Mouse (Mus musculus) hindbrain, embryonic 13.5 days (tissue): ENCODE measurements around the gene Ankub1. TPM values are rescaled to one million over a fixed set of nuclear protein-coding genes. Genes with fewer than 3 reads are reported as not detected.

Experiments
- ATAC-seq: fragments of 200-750 bp; cut with Nextera tagmentation; 2 replicates; pipeline ENCODE4 v1.8.0; 2017; ENCODE audit warnings: moderate TSS enrichment; ENCODE audit not compliant: low FRiP score
- H3K27ac ChIP-seq: fragments of 300-500 bp; sonication (generic); 2 replicates; pipeline ENCODE4 v1.5.1; 2015; ENCODE audit warnings: inconsistent platforms, mild to moderate bottlenecking, moderate library complexity
- H3K27me3 ChIP-seq: fragments of 300-500 bp; sonication (generic); 2 replicates; pipeline ENCODE4 v1.6.1; 2015; ENCODE audit warnings: mild to moderate bottlenecking, inconsistent platforms
- H3K36me3 ChIP-seq: fragments of 300-500 bp; sonication (generic); 2 replicates; pipeline ENCODE4 v1.6.1; 2015; ENCODE audit warnings: mild to moderate bottlenecking, inconsistent platforms
- H3K4me1 ChIP-seq: fragments of 300-500 bp; sonication (generic); replicated peaks from 2 replicates; pipeline ENCODE4 v1.6.1; 2015; ENCODE audit warnings: inconsistent platforms
- H3K4me2 ChIP-seq: fragments of 300-500 bp; sonication (generic); 2 replicates; pipeline ENCODE4 v1.6.1; 2015; ENCODE audit warnings: inconsistent platforms, mild to moderate bottlenecking, moderate library complexity
- H3K4me3 ChIP-seq: fragments of 300-500 bp; sonication (generic); 2 replicates; pipeline ENCODE4 v1.5.1; 2015; ENCODE audit warnings: mild to moderate bottlenecking, inconsistent platforms
- H3K9ac ChIP-seq: fragments of 300-500 bp; sonication (generic); 2 replicates; pipeline ENCODE4 v1.6.1; 2015; ENCODE audit warnings: mild to moderate bottlenecking, inconsistent platforms
- H3K9me3 ChIP-seq: fragments of 300-500 bp; sonication (generic); 2 replicates; pipeline ENCODE4 v1.6.1; 2016; ENCODE audit warnings: inconsistent platforms
- WGBS: fragments of 180-500 bp; shearing (Covaris S2); methylation state at CpG from one replicate; pipeline ENCODE4 v1.1.7; 2015; 5-methylcytosine and 5-hydroxymethylcytosine counted together
- polyA plus RNA-seq: library from polyadenylated mRNA; unstranded; fragments of >200 nt; fragmentation: Nextera tagmentation; extraction: Ambion mirVana; gene quantifications from 2 replicates; pipeline ENCODE4 v1.2.1, GENCODE M21; 2015

Ankub1 gene
- polyA plus RNA-seq, result 0.14 and 0.38 TPM in 2 replicates

GRCm38 (mm10) chr3:57692719-57693118 lies at the start of gene Ankub1:
Gene Ankub1 (minus strand): TSS chr3:57692799.
- no peak for ATAC-seq
- no peaks in the 10 kb centered on the region for H3K27me3 ChIP-seq
- WGBS, result 41% methylated on average over 2 of the region's 2 CpGs
- H3K9me3 ChIP-seq, result no peaks in the 10 kb centered on the region
- H3K4me1 ChIP-seq, result no peaks in the 10 kb centered on the region
- H3K36me3 ChIP-seq, result no peaks in the 10 kb centered on the region
- no peak within 1 kb of the TSS for H3K27ac ChIP-seq
- H3K4me2 ChIP-seq, result no peak within 1 kb of the TSS
- H3K9ac ChIP-seq, result no peak within 1 kb of the TSS
- H3K4me3 ChIP-seq, result no peak within 1 kb of the TSS

DNA sequence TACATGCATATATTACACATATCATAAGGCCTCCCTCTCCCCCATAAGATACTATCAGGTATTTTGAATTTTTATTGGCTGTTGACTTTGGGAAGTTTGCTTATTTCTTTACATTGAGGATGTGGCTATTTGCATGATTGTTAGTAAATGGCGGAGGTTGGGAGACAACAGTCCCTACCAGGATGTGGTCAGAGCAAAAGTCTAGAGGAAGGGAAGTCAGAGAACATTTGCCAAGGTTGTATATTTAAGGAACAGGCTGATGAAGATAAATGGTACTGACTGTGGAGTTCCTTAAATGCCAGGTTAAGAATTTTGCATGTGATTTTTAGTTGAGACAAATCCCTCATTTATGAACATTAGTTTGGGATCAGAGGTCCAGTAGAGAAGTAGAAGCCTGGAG lies 47.2 kb upstream of the Ankub1 start:
- H3K9ac ChIP-seq, result no peak overlapping the region
- no peak overlapping the region for H3K4me3 ChIP-seq
- H3K27me3 ChIP-seq, result no peaks in the 10 kb centered on the region
- no peaks in the 10 kb centered on the region for H3K36me3 ChIP-seq
- H3K4me1 ChIP-seq, result peaks cover 19% of the 10 kb centered on the region
- no peak for ATAC-seq
- no peaks in the 10 kb centered on the region for H3K9me3 ChIP-seq
- no peak overlapping the region for H3K27ac ChIP-seq
- no peak overlapping the region for H3K4me2 ChIP-seq
- 92% methylated on average over 1 of the region's 1 CpGs for whole genome bisulfite sequencing

- 2% methylated on average over 13 of the region's 13 CpGs for WGBS
Observed at GRCm38 (mm10) chr3:57736419-57737095, 44.0 kb upstream of the Ankub1 start.

GRCm38 (mm10) chr3:57735511-57736370 lies 43.1 kb upstream of the Ankub1 start, which contains the start of gene Rnf13:
Gene Rnf13 (plus strand): TSS chr3:57736062.
- peak within 1 kb of the TSS; percentile 84 for H3K9ac ChIP-seq
- peak within 1 kb of the TSS; percentile 81 for H3K4me2 ChIP-seq
- WGBS, result under 1% methylated on average over 59 of the region's 59 CpGs
- peaks cover 19% of the 10 kb centered on the region for H3K4me1 ChIP-seq
- H3K27me3 ChIP-seq, result no peaks in the 10 kb centered on the region
- peak; percentile 100 for ATAC-seq
- H3K4me3 ChIP-seq, result peak within 1 kb of the TSS; percentile 79
- H3K36me3 ChIP-seq, result no peaks in the 10 kb centered on the region
- H3K9me3 ChIP-seq, result no peaks in the 10 kb centered on the region
- H3K27ac ChIP-seq, result peak within 1 kb of the TSS; percentile 94

More at GRCm38 (mm10) chr3:57736419-57737095, 44.0 kb upstream of the Ankub1 start:
- no peak for ATAC-seq
- H3K27me3 ChIP-seq, result no peaks in the 10 kb centered on the region
- no peaks in the 10 kb centered on the region for H3K36me3 ChIP-seq
- peak overlapping the region; percentile 81 for H3K4me2 ChIP-seq
- H3K4me1 ChIP-seq, result peaks cover 19% of the 10 kb centered on the region
- peak overlapping the region; percentile 94 for H3K27ac ChIP-seq
- peak overlapping the region; percentile 84 for H3K9ac ChIP-seq
- no peaks in the 10 kb centered on the region for H3K9me3 ChIP-seq
- peak overlapping the region; percentile 79 for H3K4me3 ChIP-seq

DNA sequence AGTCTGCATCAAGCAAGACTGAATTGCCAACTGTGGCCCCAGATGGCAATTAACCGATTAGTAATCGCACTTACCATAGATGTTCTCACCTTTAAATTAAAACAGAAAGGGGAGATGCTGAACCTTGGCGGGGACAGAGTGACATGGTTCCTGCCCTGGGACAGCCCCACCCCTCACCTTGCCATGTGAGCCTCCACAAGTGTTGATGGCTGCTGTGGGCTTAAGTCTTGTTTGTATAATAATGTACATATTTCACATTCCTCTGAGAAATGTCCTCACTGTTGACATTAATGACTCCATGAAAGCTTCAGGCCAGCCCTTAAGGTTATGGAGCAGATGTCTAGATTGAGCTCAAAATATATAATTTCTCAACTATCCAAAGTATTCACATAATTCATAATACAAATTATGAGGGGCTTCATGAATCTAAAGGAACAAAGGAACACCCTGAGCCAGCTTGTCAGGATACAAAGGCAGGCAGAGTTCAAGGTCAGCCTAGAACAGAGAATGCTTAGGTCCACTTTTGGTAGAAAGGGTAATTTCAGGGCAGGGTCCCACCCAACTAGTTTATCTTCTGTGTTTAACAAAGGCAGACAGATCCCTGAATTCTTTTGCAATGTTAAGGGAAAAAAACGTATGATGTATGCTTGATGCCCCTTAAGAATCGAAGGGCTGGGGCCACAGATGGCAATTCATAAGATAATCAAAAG lies 39.8 kb upstream of the Ankub1 start:
- peaks cover 13% of the 10 kb centered on the region for H3K4me1 ChIP-seq
- no peaks in the 10 kb centered on the region for H3K36me3 ChIP-seq
- no peak overlapping the region for H3K27ac ChIP-seq
- no peak overlapping the region for H3K9ac ChIP-seq
- no peaks in the 10 kb centered on the region for H3K9me3 ChIP-seq
- WGBS, result 76% methylated on average over 5 of the region's 5 CpGs
- no peaks in the 10 kb centered on the region for H3K27me3 ChIP-seq
- H3K4me3 ChIP-seq, result no peak overlapping the region
- ATAC-seq, result no peak
- H3K4me2 ChIP-seq, result no peak overlapping the region

- no peaks in the 10 kb centered on the region for H3K4me1 ChIP-seq
- H3K9me3 ChIP-seq, result no peaks in the 10 kb centered on the region
- no peak overlapping the region for H3K9ac ChIP-seq
- no peak overlapping the region for H3K4me3 ChIP-seq
- H3K4me2 ChIP-seq, result no peak overlapping the region
- H3K27ac ChIP-seq, result no peak overlapping the region
- no peak for ATAC-seq
- H3K27me3 ChIP-seq, result no peaks in the 10 kb centered on the region
- WGBS, result 92% methylated on average over 6 of the region's 6 CpGs
- no peaks in the 10 kb centered on the region for H3K36me3 ChIP-seq
Observed at GRCm38 (mm10) chr3:57714151-57714550, 21.6 kb upstream of the Ankub1 start.

- Histone ChIP-seq H3K4me1 (no peaks in the 10 kb centered on the region), H3K27me3 (no peaks in the 10 kb centered on the region), H3K4me2 (no peak overlapping the region), H3K9me3 (no peaks in the 10 kb centered on the region), H3K36me3 (no peaks in the 10 kb centered on the region), H3K27ac (no peak overlapping the region), H3K9ac (no peak overlapping the region), H3K4me3 (no peak overlapping the region)
- 96% methylated on average over 9 of the region's 9 CpGs for WGBS
- ATAC-seq, result no peak
Observed at GRCm38 (mm10) chr3:57696779-57697178, 4.2 kb upstream of the Ankub1 start.

DNA sequence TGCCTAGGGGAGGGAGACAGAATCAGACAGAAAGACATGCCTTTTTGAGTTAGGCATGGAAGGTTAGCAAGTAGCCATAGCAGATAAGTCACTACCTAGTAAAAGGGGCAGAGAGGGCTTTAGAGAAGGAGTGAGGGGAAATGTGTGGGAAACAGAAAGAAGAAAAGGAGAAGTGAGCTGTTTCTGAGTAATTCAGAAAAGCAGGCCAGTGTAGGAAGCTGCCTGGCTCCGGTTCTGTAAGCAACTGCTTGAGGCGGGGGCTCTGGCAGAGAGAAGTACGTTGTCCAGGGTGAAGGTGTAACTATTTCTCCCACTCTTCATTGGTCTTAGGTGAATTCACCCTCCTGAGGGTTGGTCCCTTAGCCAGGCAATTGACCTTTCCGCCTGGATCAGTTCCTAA lies 3.6 kb upstream of the Ankub1 start:
- WGBS, result 91% methylated on average over 4 of the region's 4 CpGs
- no peaks in the 10 kb centered on the region for H3K4me1 ChIP-seq

GRCm38 (mm10) chr3:57691772-57692171 lies 827 bp downstream of the Ankub1 start:
- H3K9me3 ChIP-seq, result no peaks in the 10 kb centered on the region
- no peak overlapping the region for H3K4me3 ChIP-seq
- H3K4me1 ChIP-seq, result no peaks in the 10 kb centered on the region
- H3K4me2 ChIP-seq, result no peak overlapping the region
- no peak overlapping the region for H3K9ac ChIP-seq
- ATAC-seq, result no peak
- H3K27ac ChIP-seq, result no peak overlapping the region
- no peaks in the 10 kb centered on the region for H3K27me3 ChIP-seq
- no peaks in the 10 kb centered on the region for H3K36me3 ChIP-seq
- WGBS, result 89% methylated on average over 4 of the region's 4 CpGs

More for the DNA sequence above, 3.6 kb upstream of the Ankub1 start:
- ATAC-seq, result no peak
- no peak overlapping the region for H3K9ac ChIP-seq
- no peak overlapping the region for H3K4me3 ChIP-seq
- no peaks in the 10 kb centered on the region for H3K27me3 ChIP-seq
- H3K36me3 ChIP-seq, result no peaks in the 10 kb centered on the region
- H3K9me3 ChIP-seq, result no peaks in the 10 kb centered on the region
- H3K27ac ChIP-seq, result no peak overlapping the region
- H3K4me2 ChIP-seq, result no peak overlapping the region

- H3K4me2 ChIP-seq, result no peak overlapping the region
- no peaks in the 10 kb centered on the region for H3K9me3 ChIP-seq
- H3K36me3 ChIP-seq, result no peaks in the 10 kb centered on the region
- no peaks in the 10 kb centered on the region for H3K4me1 ChIP-seq
- H3K27ac ChIP-seq, result no peak overlapping the region
- no peak for ATAC-seq
- H3K4me3 ChIP-seq, result no peak overlapping the region
- H3K27me3 ChIP-seq, result no peaks in the 10 kb centered on the region
- H3K9ac ChIP-seq, result no peak overlapping the region
Observed at GRCm38 (mm10) chr3:57677786-57678185, 14.8 kb downstream of the Ankub1 start.

GRCm38 (mm10) chr3:57674075-57674474 lies 18.5 kb downstream of the Ankub1 start:
- no peak overlapping the region for H3K9ac ChIP-seq
- ATAC-seq, result no peak
- no peak overlapping the region for H3K4me2 ChIP-seq
- H3K4me1 ChIP-seq, result no peaks in the 10 kb centered on the region
- no peak overlapping the region for H3K4me3 ChIP-seq
- H3K36me3 ChIP-seq, result no peaks in the 10 kb centered on the region
- WGBS, result 91% methylated on average over 2 of the region's 2 CpGs
- H3K9me3 ChIP-seq, result no peaks in the 10 kb centered on the region
- no peak overlapping the region for H3K27ac ChIP-seq
- H3K27me3 ChIP-seq, result no peaks in the 10 kb centered on the region

GRCm38 (mm10) chr3:57673586-57673985 lies 19.0 kb downstream of the Ankub1 start:
- no peaks in the 10 kb centered on the region for H3K4me1 ChIP-seq
- no peaks in the 10 kb centered on the region for H3K9me3 ChIP-seq
- no peak overlapping the region for H3K9ac ChIP-seq
- no peaks in the 10 kb centered on the region for H3K36me3 ChIP-seq
- 92% methylated on average over 4 of the region's 4 CpGs for WGBS
- ATAC-seq, result no peak
- H3K27me3 ChIP-seq, result no peaks in the 10 kb centered on the region
- no peak overlapping the region for H3K27ac ChIP-seq
- no peak overlapping the region for H3K4me2 ChIP-seq
- no peak overlapping the region for H3K4me3 ChIP-seq
